Mouse (Mus musculus) gastrocnemius, postnatal 10 days (tissue): ENCODE data around the gene Tcf7l2. TPM values are rescaled to one million over a fixed set of nuclear protein-coding genes. Genes with fewer than 3 reads are reported as not detected.

Experiments
- DNase-seq: peaks from one replicate; pipeline ENCODE4 v3.0.0; 2021; ENCODE audit warnings: mixed read lengths
- total RNA-seq, 2 experiments: library from RNA; stranded (reverse); gene quantifications; 2 replicates each; pipeline ENCODE4 v1.2.3; 2021

The Tcf7l2 gene
- total RNA-seq, 2 experiments from 2014 or later, result 18.2 to 27.3 TPM

- no peak for DNase-seq
These were observed 52.8 kb downstream of the Tcf7l2 start for GRCm38 (mm10) chr19:55794194-55794945.

- DNase-seq, result no peak
These were observed 53.3 kb downstream of the Tcf7l2 start for GRCm38 (mm10) chr19:55794946-55795340.

- DNase-seq, result no peak
These were observed 53.7 kb downstream of the Tcf7l2 start for GRCm38 (mm10) chr19:55795349-55795748.

- DNase-seq, result no peak
These were observed 56.2 kb downstream of the Tcf7l2 start for GRCm38 (mm10) chr19:55797834-55798233.

GRCm38 (mm10) chr19:55799411-55799810, 57.8 kb downstream of the Tcf7l2 start:
- no peak for DNase-seq

GRCm38 (mm10) chr19:55800059-55800458, 58.4 kb downstream of the Tcf7l2 start:
- DNase-seq, result no peak

GRCm38 (mm10) chr19:55803121-55803520, 61.5 kb downstream of the Tcf7l2 start:
- no peak for DNase-seq

- DNase-seq, result no peak
These were observed 62.2 kb downstream of the Tcf7l2 start for GRCm38 (mm10) chr19:55803797-55804196.

GRCm38 (mm10) chr19:55804795-55805194, 63.2 kb downstream of the Tcf7l2 start:
- DNase-seq, result no peak

GRCm38 (mm10) chr19:55806434-55807193, 65.0 kb downstream of the Tcf7l2 start:
- no peak for DNase-seq

- DNase-seq, result no peak
These were observed 65.8 kb downstream of the Tcf7l2 start for GRCm38 (mm10) chr19:55807194-55808053.

- DNase-seq, result no peak
These were observed 66.7 kb downstream of the Tcf7l2 start for GRCm38 (mm10) chr19:55808304-55808703.

GRCm38 (mm10) chr19:55809539-55809938, 67.9 kb downstream of the Tcf7l2 start:
- DNase-seq, result no peak

GRCm38 (mm10) chr19:55812236-55812635, 70.6 kb downstream of the Tcf7l2 start:
- no peak for DNase-seq

GRCm38 (mm10) chr19:55815010-55815790, 73.6 kb downstream of the Tcf7l2 start:
- DNase-seq, result no peak

- no peak for DNase-seq
These were observed 75.4 kb downstream of the Tcf7l2 start for GRCm38 (mm10) chr19:55816974-55817373.

GRCm38 (mm10) chr19:55820202-55820601, 78.6 kb downstream of the Tcf7l2 start:
- no peak for DNase-seq

- peak; percentile 34 for DNase-seq
These were observed 83.6 kb downstream of the Tcf7l2 start for GRCm38 (mm10) chr19:55825001-55825827.

- DNase-seq, result no peak
These were observed 84.4 kb downstream of the Tcf7l2 start for GRCm38 (mm10) chr19:55825951-55826507.

GRCm38 (mm10) chr19:55827613-55828259, 86.1 kb downstream of the Tcf7l2 start:
- no peak for DNase-seq
